Mouse (Mus musculus) macrophage (primary cell): Measurements from ENCODE around the gene Hoxd9. TPM values are rescaled to one million over a fixed set of nuclear protein-coding genes. Genes with fewer than 3 reads are reported as not detected.

Source experiments
- H3K27ac ChIP-seq: fragments of 350-480 bp; formaldehyde crosslinking; 2 replicates; pipeline ENCODE4 v1.9.0; 2021
- H3K36me3 ChIP-seq: fragments of 350-480 bp; formaldehyde crosslinking; 2 replicates; pipeline ENCODE4 v1.9.0; 2021; ENCODE audit errors: inconsistent target
- H3K4me3 ChIP-seq: fragments of 350-480 bp; formaldehyde crosslinking; 2 replicates; pipeline ENCODE4 v1.9.0; 2021; ENCODE audit errors: inconsistent target
- H3K79me2 ChIP-seq: fragments of 350-480 bp; formaldehyde crosslinking; 2 replicates; pipeline ENCODE4 v1.9.0; 2021; ENCODE audit errors: inconsistent target
- WGBS: methylation state at CpG from one replicate; pipeline ENCODE4 v1.1.7; 2026; ENCODE audit warnings: inconsistent platforms; ENCODE audit not compliant: missing documents; 5-methylcytosine and 5-hydroxymethylcytosine counted together
- polyA plus RNA-seq: library from polyadenylated mRNA; stranded (reverse); fragments of 250-400 nt; gene quantifications from 3 replicates; pipeline ENCODE4 v1.2.4, GENCODE M21; 2018; ENCODE audit warnings: inconsistent platforms

The Hoxd9 gene
- polyA plus RNA-seq, 1 experiment from 2014 or later = not detected

DNA sequence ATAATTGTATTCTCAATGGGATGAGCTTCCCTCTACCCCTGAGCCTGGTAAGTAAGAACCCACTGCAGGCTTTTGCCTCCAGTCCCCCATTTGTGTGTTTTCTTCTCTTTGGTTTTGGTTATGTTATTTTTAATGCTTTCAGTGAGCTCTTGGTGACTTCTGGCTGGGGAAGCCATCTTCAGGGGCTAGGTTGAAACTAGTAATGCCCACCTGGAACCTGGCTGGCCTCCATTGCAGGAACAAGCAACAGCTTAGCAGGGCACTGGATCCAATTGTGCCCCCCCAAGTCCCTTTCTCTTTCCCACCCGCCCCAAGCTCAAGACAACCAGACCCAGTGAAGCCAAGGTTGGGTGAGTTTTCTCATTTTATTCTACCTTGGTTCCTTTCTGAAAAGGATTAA is 2.1 kb upstream of the Hoxd9 start:
- no peaks in the 10 kb centered on the region for H3K79me2 ChIP-seq
- no peaks in the 10 kb centered on the region for H3K36me3 ChIP-seq
- 50% methylated on average over 1 of the region's 1 CpGs for WGBS
- H3K27ac ChIP-seq = no peak overlapping the region
- no peak overlapping the region for H3K4me3 ChIP-seq

GRCm38 (mm10) chr2:74695813-74696430 is 1.6 kb upstream of the Hoxd9 start:
- no peak overlapping the region for H3K4me3 ChIP-seq
- no peaks in the 10 kb centered on the region for H3K79me2 ChIP-seq
- no peak overlapping the region for H3K27ac ChIP-seq
- 25% methylated on average over 7 of the region's 7 CpGs for WGBS
- H3K36me3 ChIP-seq = no peaks in the 10 kb centered on the region

- H3K4me3 ChIP-seq = no peak overlapping the region
- 16% methylated on average over 34 of the region's 34 CpGs for WGBS
- no peak overlapping the region for H3K27ac ChIP-seq
- H3K79me2 ChIP-seq = no peaks in the 10 kb centered on the region
- no peaks in the 10 kb centered on the region for H3K36me3 ChIP-seq
Measured at GRCm38 (mm10) chr2:74696442-74697335, 838 bp upstream of the Hoxd9 start.

DNA sequence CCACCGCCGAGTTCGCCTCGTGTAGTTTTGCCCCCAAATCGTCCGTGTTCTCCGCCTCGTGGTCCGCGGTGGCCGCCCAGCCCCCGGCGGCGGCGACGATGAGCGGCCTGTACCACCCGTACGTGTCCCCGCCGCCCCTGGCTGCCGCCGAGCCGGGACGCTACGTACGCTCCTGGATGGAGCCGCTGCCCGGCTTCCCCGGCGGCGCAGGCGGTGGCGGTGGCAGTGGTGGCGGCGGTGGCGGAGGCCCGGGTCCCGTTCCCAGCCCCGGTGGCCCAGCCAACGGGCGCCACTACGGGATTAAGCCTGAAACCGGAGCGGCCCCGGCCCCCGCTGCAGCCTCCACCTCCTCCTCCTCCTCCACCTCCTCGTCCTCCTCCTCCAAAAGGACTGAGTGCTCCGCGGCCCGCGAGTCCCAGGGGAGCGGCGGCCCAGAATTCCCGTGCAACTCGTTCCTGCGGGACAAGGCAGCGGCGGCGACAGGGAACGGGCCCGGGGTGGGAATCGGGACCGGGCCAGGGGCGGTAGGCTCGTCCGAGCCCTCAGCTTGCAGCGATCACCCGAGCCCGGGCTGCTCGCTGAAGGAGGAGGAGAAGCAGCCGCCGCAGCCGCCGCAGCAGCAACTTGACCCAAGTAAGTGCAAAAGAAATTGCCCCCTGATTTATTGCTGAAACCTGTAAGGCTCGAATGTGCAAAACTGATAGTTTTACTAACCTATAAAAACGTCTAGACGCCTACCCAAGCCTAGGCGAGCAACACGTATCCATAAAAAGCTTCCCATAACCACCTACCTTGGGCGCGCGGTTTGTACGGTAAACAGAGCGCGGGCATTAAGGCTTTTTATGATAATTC is 900 bp downstream of the Hoxd9 start:
- H3K27ac ChIP-seq = no peak overlapping the region
- H3K79me2 ChIP-seq = no peaks in the 10 kb centered on the region
- H3K4me3 ChIP-seq = no peak overlapping the region
- no peaks in the 10 kb centered on the region for H3K36me3 ChIP-seq
- 5% methylated on average over 76 of the region's 86 CpGs for WGBS

GRCm38 (mm10) chr2:74699053-74699430 is 1.5 kb downstream of the Hoxd9 start:
- H3K36me3 ChIP-seq = no peaks in the 10 kb centered on the region
- no peak overlapping the region for H3K4me3 ChIP-seq
- no peak overlapping the region for H3K27ac ChIP-seq
- no peaks in the 10 kb centered on the region for H3K79me2 ChIP-seq
- 10% methylated on average over 17 of the region's 17 CpGs for WGBS

- Histone ChIP-seq H3K27ac (no peak overlapping the region), H3K79me2 (no peaks in the 10 kb centered on the region), H3K4me3 (no peak overlapping the region), H3K36me3 (no peaks in the 10 kb centered on the region)
- 24% methylated on average over 22 of the region's 23 CpGs for WGBS
Measured at GRCm38 (mm10) chr2:74699664-74700545, 2.4 kb downstream of the Hoxd9 start.

- WGBS = 29% methylated on average over 22 of the region's 22 CpGs
- no peak overlapping the region for H3K4me3 ChIP-seq
- no peaks in the 10 kb centered on the region for H3K36me3 ChIP-seq
- no peaks in the 10 kb centered on the region for H3K79me2 ChIP-seq
- H3K27ac ChIP-seq = no peak overlapping the region
Measured at GRCm38 (mm10) chr2:74700546-74701112, 3.1 kb downstream of the Hoxd9 start.

DNA sequence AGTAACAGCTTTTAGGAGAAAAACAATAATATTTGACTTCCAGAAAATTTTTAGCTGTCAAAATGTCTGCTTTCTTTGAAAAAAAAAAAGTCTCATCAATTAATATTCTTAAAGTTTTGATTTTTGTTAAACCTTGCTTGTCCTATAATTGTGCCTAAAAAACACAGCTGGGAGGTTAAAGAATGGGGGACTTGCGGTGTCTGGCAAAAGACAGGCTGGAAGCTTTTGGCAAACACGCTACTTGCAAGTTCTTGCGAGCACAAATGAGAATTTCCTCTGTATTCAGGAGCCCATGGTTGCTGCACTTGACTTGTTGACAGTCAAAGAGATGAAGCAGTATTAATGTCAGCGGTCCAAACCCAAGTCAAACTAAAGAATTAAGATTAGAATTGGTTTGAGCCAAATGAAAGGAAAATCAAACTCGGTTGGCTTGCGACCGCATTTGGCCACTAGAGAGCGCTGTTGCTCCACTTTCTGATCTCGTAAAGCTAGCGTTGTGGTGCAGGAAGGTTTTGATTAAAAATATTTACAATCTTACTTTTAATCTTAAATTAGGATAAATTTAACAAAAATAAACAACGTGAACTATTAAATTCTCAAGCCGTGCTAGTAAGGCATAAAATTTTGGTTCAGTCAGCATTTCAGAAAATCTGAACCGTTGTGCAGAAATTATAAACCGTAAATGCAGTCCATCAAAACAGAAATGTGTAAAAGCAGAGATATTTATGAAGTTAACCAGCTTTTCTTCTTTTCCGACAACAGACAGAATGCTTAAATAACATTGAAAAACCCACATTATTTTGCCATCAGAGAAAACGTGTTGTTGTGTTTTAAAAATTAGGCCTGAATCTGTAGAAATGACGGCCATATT is 4.7 kb downstream of the Hoxd9 start:
- WGBS = 14% methylated on average over 15 of the region's 17 CpGs
- Histone ChIP-seq H3K4me3 (no peak overlapping the region), H3K27ac (no peak overlapping the region), H3K36me3 (no peaks in the 10 kb centered on the region), H3K79me2 (no peaks in the 10 kb centered on the region)

- H3K36me3 ChIP-seq = no peaks in the 10 kb centered on the region
- no peaks in the 10 kb centered on the region for H3K79me2 ChIP-seq
- H3K27ac ChIP-seq = no peak overlapping the region
- 49% methylated on average over 6 of the region's 6 CpGs for WGBS
- H3K4me3 ChIP-seq = no peak overlapping the region
Measured at GRCm38 (mm10) chr2:74702820-74703219, 5.3 kb downstream of the Hoxd9 start.

DNA sequence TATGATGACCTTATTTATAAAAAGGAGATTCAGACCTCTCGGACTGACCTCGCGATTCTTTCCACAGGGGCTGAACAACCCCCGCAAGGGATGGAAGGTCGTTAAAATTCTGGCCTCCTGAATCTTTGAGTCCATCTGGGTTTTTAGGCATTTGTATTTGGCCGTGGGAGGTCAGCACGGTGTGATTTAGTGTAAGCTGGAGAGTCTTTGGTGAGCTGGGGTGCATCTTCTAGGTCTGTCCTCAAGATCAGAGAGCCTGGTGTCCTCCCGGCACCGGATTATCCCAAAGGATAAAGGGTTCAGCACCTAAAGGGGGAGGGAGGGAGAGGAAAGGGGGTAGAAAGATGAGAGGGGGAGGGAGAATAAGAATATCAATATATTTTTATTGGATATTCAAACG is 5.8 kb downstream of the Hoxd9 start:
- Histone ChIP-seq H3K27ac (no peak overlapping the region), H3K36me3 (no peaks in the 10 kb centered on the region), H3K79me2 (no peaks in the 10 kb centered on the region), H3K4me3 (no peak overlapping the region)
- 26% methylated on average over 9 of the region's 10 CpGs for WGBS

DNA sequence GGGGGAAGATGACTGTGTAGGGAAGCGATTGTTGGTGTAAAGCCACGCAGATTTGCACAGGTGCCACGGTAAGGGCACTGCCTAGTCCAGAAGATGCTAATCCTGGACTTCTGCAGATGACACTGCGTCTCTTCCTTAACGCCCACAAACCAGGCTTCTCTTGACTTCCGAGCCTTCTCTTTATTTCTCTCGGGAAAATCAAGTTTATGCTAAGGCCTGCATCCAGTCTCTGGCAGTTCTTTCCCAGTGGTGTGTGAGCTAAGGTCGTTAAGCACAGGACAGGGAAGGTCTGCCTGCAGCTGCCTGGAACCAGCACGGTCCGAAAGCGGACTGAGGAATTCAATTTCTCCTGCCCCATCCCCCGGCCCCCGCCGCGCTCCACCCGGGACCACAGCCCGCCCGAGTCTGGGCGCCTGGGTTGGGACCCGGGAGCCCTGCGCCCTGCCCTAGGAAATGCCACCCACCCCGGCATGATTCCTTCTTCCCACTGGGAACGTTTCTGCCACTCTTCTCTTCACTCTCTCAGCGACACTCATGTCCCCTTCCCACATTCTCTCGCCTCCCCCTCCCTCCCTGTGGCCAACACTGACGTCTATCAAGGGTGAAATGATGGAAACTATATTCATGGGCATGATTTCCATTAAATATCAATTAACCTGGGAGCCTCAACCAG is 6.3 kb downstream of the Hoxd9 start:
- WGBS = 12% methylated on average over 26 of the region's 26 CpGs

DNA sequence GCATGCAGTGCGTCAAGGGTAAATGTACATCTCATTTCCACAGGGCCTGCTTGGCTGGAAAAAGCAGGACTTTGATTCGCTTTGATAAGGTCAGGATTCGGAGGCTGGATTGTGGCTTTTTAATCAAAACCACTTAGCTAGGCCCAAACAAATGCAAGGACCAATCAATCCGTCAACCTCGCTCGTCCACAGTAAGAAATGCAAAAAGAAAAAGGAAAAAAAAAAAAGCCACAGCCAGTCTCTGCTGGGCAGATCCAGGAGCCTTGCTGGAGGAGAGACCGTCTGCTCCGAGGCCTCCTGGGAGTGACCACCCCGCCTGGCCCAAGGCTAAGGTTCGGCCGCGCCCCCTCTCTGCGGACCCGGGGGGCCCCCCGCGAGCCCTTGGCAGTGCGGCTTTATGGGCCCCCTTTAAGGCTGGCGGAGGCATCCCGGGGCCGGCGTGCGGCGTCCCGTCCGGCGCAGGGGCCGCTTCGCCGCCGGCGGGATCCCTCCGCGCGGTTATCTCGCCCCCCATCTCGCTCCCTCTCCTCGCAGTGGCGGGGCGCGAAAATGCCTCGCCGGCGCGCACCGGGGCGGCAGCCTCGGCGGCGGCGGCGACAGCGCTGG is 7.0 kb downstream of the Hoxd9 start, which contains the start of gene Hoxd8:
Gene Hoxd8, plus strand, starts transcription at position 223 of the 606 bp plus-strand sequence.
- Histone ChIP-seq H3K27ac (no peak within 1 kb of the TSS), H3K79me2 (no peaks in the 10 kb centered on the region), H3K36me3 (no peaks in the 10 kb centered on the region), H3K4me3 (no peak within 1 kb of the TSS)
- WGBS = 7% methylated on average over 43 of the region's 52 CpGs

More for the DNA sequence above, 6.3 kb downstream of the Hoxd9 start:
- Histone ChIP-seq H3K4me3 (no peak overlapping the region), H3K27ac (no peak overlapping the region), H3K79me2 (no peaks in the 10 kb centered on the region), H3K36me3 (no peaks in the 10 kb centered on the region)
